Mouse (Mus musculus) embryonic fibroblast, embryonic 13.5 days (primary cell): ENCODE data around the gene Ikzf4. TPM values are rescaled to one million over a fixed set of nuclear protein-coding genes. Genes with fewer than 3 reads are reported as not detected.

Experiments used
- H3K27ac ChIP-seq: 2 replicates; pipeline ENCODE4 v1.5.1; 2012; ENCODE audit warnings: low read length, control low read depth, inconsistent platforms; ENCODE audit not compliant: insufficient read depth
- H3K4me1 ChIP-seq: 2 replicates; pipeline ENCODE4 v1.6.1; 2011; ENCODE audit warnings: low read length; ENCODE audit not compliant: control insufficient read depth, insufficient read depth
- H3K4me3 ChIP-seq: 2 replicates; pipeline ENCODE4 v1.5.1; 2011; ENCODE audit warnings: mild to moderate bottlenecking, control low read depth, low read length; ENCODE audit not compliant: insufficient read depth
- CTCF ChIP-seq: IDR thresholded peaks from 2 replicates; pipeline ENCODE4 v1.5.1; 2011; ENCODE audit warnings: mild to moderate bottlenecking, control low read depth, low read length, moderate library complexity, borderline replicate concordance; ENCODE audit not compliant: insufficient read depth
- POLR2A ChIP-seq: IDR thresholded peaks from 2 replicates; pipeline ENCODE4 v1.6.1; 2011; ENCODE audit warnings: low read depth, mild to moderate bottlenecking, control low read depth, low read length, moderate library complexity
- polyA plus RNA-seq: library from polyadenylated mRNA; stranded (reverse); fragments of >200 nt; gene quantifications from 2 replicates; pipeline ENCODE4 v1.2.4, GENCODE M21; 2011; ENCODE audit warnings: low read depth; ENCODE audit not compliant: missing spikeins, insufficient read length

The Ikzf4 gene
- polyA plus RNA-seq, 1 experiment: 4.8 TPM

- Histone ChIP-seq H3K4me1 (peaks cover 3% of the 10 kb centered on the region), H3K4me3 (no peak overlapping the region), H3K27ac (no peak overlapping the region)
- no peak for TF ChIP-seq CTCF
- no peak for TF ChIP-seq POLR2A
Observed at GRCm38 (mm10) chr10:128664808-128665207, 19.0 kb upstream of the Ikzf4 start.

- no peak overlapping the region for H3K4me3 ChIP-seq
- TF ChIP-seq CTCF: no peak
- no peak overlapping the region for H3K27ac ChIP-seq
- no peaks in the 10 kb centered on the region; the same call in 1 of the 2 replicates for H3K4me1 ChIP-seq
Observed at GRCm38 (mm10) chr10:128663441-128664220, 17.8 kb upstream of the Ikzf4 start.

- Histone ChIP-seq H3K4me3 (no peak overlapping the region), H3K4me1 (no peaks in the 10 kb centered on the region; the same call in 1 of the 2 replicates), H3K27ac (no peak overlapping the region)
- TF ChIP-seq POLR2A: no peak
- TF ChIP-seq CTCF: no peak
Observed at GRCm38 (mm10) chr10:128662465-128662864, 16.7 kb upstream of the Ikzf4 start.

GRCm38 (mm10) chr10:128659490-128659889, 13.7 kb upstream of the Ikzf4 start:
- no peaks in the 10 kb centered on the region; the same call in 1 of the 2 replicates for H3K4me1 ChIP-seq
- H3K27ac ChIP-seq: no peak overlapping the region
- no peak overlapping the region for H3K4me3 ChIP-seq
- no peak for TF ChIP-seq POLR2A
- no peak for TF ChIP-seq CTCF

GRCm38 (mm10) chr10:128657844-128658243, 12.1 kb upstream of the Ikzf4 start:
- TF ChIP-seq POLR2A (no peak), CTCF (no peak)
- Histone ChIP-seq H3K27ac (no peak overlapping the region), H3K4me3 (no peak overlapping the region), H3K4me1 (no peaks in the 10 kb centered on the region; the same call in 1 of the 2 replicates)

GRCm38 (mm10) chr10:128656731-128657130, 10.9 kb upstream of the Ikzf4 start:
- H3K27ac ChIP-seq: no peak overlapping the region
- TF ChIP-seq POLR2A: no peak
- H3K4me1 ChIP-seq: no peaks in the 10 kb centered on the region; the same call in 1 of the 2 replicates
- H3K4me3 ChIP-seq: no peak overlapping the region

- H3K4me1 ChIP-seq: no peaks in the 10 kb centered on the region; the same call in 1 of the 2 replicates
- TF ChIP-seq POLR2A: no peak
- TF ChIP-seq CTCF: no peak
- H3K4me3 ChIP-seq: no peak overlapping the region
- no peak overlapping the region for H3K27ac ChIP-seq
Observed at GRCm38 (mm10) chr10:128655254-128655653, 9.5 kb upstream of the Ikzf4 start.

GRCm38 (mm10) chr10:128653866-128654265, 8.1 kb upstream of the Ikzf4 start:
- no peaks in the 10 kb centered on the region for H3K4me1 ChIP-seq
- TF ChIP-seq POLR2A (no peak), CTCF (no peak)
- no peak overlapping the region for H3K27ac ChIP-seq
- H3K4me3 ChIP-seq: no peak overlapping the region

- no peak overlapping the region for H3K27ac ChIP-seq
- TF ChIP-seq POLR2A (no peak), CTCF (no peak)
- no peaks in the 10 kb centered on the region for H3K4me1 ChIP-seq
- H3K4me3 ChIP-seq: no peak overlapping the region
Observed at GRCm38 (mm10) chr10:128646139-128647089, 623 bp upstream of the Ikzf4 start.

- H3K27ac ChIP-seq: no peak overlapping the region
- no peak overlapping the region for H3K4me3 ChIP-seq
- TF ChIP-seq CTCF (no peak), POLR2A (no peak)
- no peaks in the 10 kb centered on the region for H3K4me1 ChIP-seq
Observed at GRCm38 (mm10) chr10:128642749-128643148, 3.0 kb downstream of the Ikzf4 start.
